Mouse (Mus musculus): ENCODE measurements around the gene Irs1. TPM values are rescaled to one million over a fixed set of nuclear protein-coding genes. Genes with fewer than 3 reads are reported as not detected.
A peak's percentile ranks its signal among the peaks of the same experiment; 100 is the strongest.

Irs1 gene
- polyA plus RNA-seq, 1 experiment from 2014 or later: 4.7 TPM

GRCm38 (mm10) chr1:82289990-82290681 lies 1.1 kb downstream of the Irs1 start:
- peak overlapping the region; percentile 46 for H3K9ac ChIP-seq (replicated peaks; ENCODE audit: low read depth)
- H3K9me3 ChIP-seq (ENCODE audit: low read length): no peaks in the 10 kb centered on the region
- H3K4me1 ChIP-seq (ENCODE audit: insufficient read depth, low read depth, low read length): peaks cover 22% of the 10 kb centered on the region; the same call in 1 of the 2 replicates
- H3K4me3 ChIP-seq (ENCODE audit: low read depth, low read length): peak overlapping the region; percentile 61
- H3K4me2 ChIP-seq (replicated peaks; ENCODE audit: low read depth, low read length): peak overlapping the region; percentile 89
- ATAC-seq: no peak
- no peaks in the 10 kb centered on the region for H3K36me3 ChIP-seq (ENCODE audit: insufficient read depth, low read length)
- TF ChIP-seq CTCF (IDR thresholded peaks at IDR 0.05) (peak; percentile 35), EP300 (IDR thresholded peaks at IDR 0.05) (no peak)
- DNase-seq (ENCODE audit: low spot score): peak; percentile 44
- 3% methylated on average over 45 of the region's 45 CpGs for WGBS
- no peaks in the 10 kb centered on the region for H3K27me3 ChIP-seq (replicated peaks; ENCODE audit: insufficient read depth, low read length)
- peak overlapping the region; percentile 90 for H3K27ac ChIP-seq (ENCODE audit: low read length)

GRCm38 (mm10) chr1:82289116-82289989 lies 1.9 kb downstream of the Irs1 start:
- peak overlapping the region; percentile 61 for H3K4me3 ChIP-seq (ENCODE audit: low read depth, low read length)
- WGBS: 45% methylated on average over 35 of the region's 35 CpGs
- H3K4me1 ChIP-seq (ENCODE audit: insufficient read depth, low read depth, low read length): peaks cover 25% of the 10 kb centered on the region; the same call in 1 of the 2 replicates
- no peaks in the 10 kb centered on the region for H3K36me3 ChIP-seq (ENCODE audit: insufficient read depth, low read length)
- no peaks in the 10 kb centered on the region for H3K27me3 ChIP-seq (replicated peaks; ENCODE audit: insufficient read depth, low read length)
- no peaks in the 10 kb centered on the region for H3K9me3 ChIP-seq (ENCODE audit: low read length)
- ATAC-seq (no peak), DNase-seq (ENCODE audit: low spot score) (peak; percentile 41)
- peak overlapping the region; percentile 46 for H3K9ac ChIP-seq (replicated peaks; ENCODE audit: low read depth)
- TF ChIP-seq EP300 (IDR thresholded peaks at IDR 0.05) (no peak), CTCF (IDR thresholded peaks at IDR 0.05) (no peak)
- H3K4me2 ChIP-seq (replicated peaks; ENCODE audit: low read depth, low read length): peak overlapping the region; percentile 89
- peak overlapping the region; percentile 90 for H3K27ac ChIP-seq (ENCODE audit: low read length)

- Histone ChIP-seq H3K27ac (ENCODE audit: low read length) (no peak overlapping the region), H3K9ac (replicated peaks; ENCODE audit: low read depth) (no peak overlapping the region), H3K27me3 (replicated peaks; ENCODE audit: insufficient read depth, low read length) (no peaks in the 10 kb centered on the region), H3K36me3 (ENCODE audit: insufficient read depth, low read length) (no peaks in the 10 kb centered on the region), H3K4me3 (ENCODE audit: low read depth, low read length) (peak overlapping the region; percentile 61), H3K4me2 (replicated peaks; ENCODE audit: low read depth, low read length) (peak overlapping the region; percentile 89), H3K4me1 (ENCODE audit: insufficient read depth, low read depth, low read length) (peaks cover 25% of the 10 kb centered on the region; the same call in 1 of the 2 replicates), H3K9me3 (ENCODE audit: low read length) (no peaks in the 10 kb centered on the region)
- TF ChIP-seq EP300 (IDR thresholded peaks at IDR 0.05) (no peak), CTCF (IDR thresholded peaks at IDR 0.05) (peak; percentile 63)
- DNase-seq (ENCODE audit: low spot score): peak; percentile 21
- no peak for ATAC-seq
- WGBS: 67% methylated on average over 18 of the region's 18 CpGs
These were observed 2.7 kb downstream of the Irs1 start for GRCm38 (mm10) chr1:82288421-82288990.

- WGBS: 61% methylated on average over 16 of the region's 16 CpGs
- Histone ChIP-seq H3K9ac (replicated peaks; ENCODE audit: low read depth) (peak overlapping the region; percentile 23; the same call in 1 of the 2 replicates), H3K4me2 (replicated peaks; ENCODE audit: low read depth, low read length) (peak overlapping the region; percentile 89), H3K4me3 (ENCODE audit: low read depth, low read length) (peak overlapping the region; percentile 61), H3K27me3 (replicated peaks; ENCODE audit: insufficient read depth, low read length) (no peaks in the 10 kb centered on the region), H3K27ac (ENCODE audit: low read length) (no peak overlapping the region), H3K9me3 (ENCODE audit: low read length) (no peaks in the 10 kb centered on the region), H3K4me1 (ENCODE audit: insufficient read depth, low read depth, low read length) (peaks cover 25% of the 10 kb centered on the region; the same call in 1 of the 2 replicates), H3K36me3 (ENCODE audit: insufficient read depth, low read length) (no peaks in the 10 kb centered on the region)
- ATAC-seq (no peak), DNase-seq (ENCODE audit: low spot score) (no peak)
- TF ChIP-seq EP300 (IDR thresholded peaks at IDR 0.05) (no peak), CTCF (IDR thresholded peaks at IDR 0.05) (no peak)
These were observed 3.4 kb downstream of the Irs1 start for GRCm38 (mm10) chr1:82287776-82288325.

GRCm38 (mm10) chr1:82287052-82287775 lies 4.0 kb downstream of the Irs1 start:
- Histone ChIP-seq H3K27me3 (replicated peaks; ENCODE audit: insufficient read depth, low read length) (no peaks in the 10 kb centered on the region), H3K4me2 (replicated peaks; ENCODE audit: low read depth, low read length) (peak overlapping the region; percentile 89), H3K27ac (ENCODE audit: low read length) (0 out of 2 replicates have a peak overlapping the region, but pooled peaks have one; percentile 7), H3K9me3 (ENCODE audit: low read length) (no peaks in the 10 kb centered on the region), H3K4me1 (ENCODE audit: insufficient read depth, low read depth, low read length) (peaks cover 30% of the 10 kb centered on the region; the same call in 1 of the 2 replicates), H3K9ac (replicated peaks; ENCODE audit: low read depth) (peak overlapping the region; percentile 23; the same call in 1 of the 2 replicates), H3K36me3 (ENCODE audit: insufficient read depth, low read length) (no peaks in the 10 kb centered on the region), H3K4me3 (ENCODE audit: low read depth, low read length) (peak overlapping the region; percentile 61)
- DNase-seq (ENCODE audit: low spot score) (peak; percentile 7), ATAC-seq (no peak)
- 26% methylated on average over 22 of the region's 22 CpGs for WGBS
- 0 out of 2 replicates have a peak, but pooled peaks have one; percentile 10 for TF ChIP-seq CTCF (IDR thresholded peaks at IDR 0.05)
- no peak for TF ChIP-seq EP300 (IDR thresholded peaks at IDR 0.05)
